Mouse (Mus musculus): ENCODE results near the gene Ntmt1.

GRCm38 (mm10) chr2:30852771-30853313 is 45.2 kb downstream of the Ntmt1 start:
- TF ChIP-seq TAL1 (IDR thresholded peaks at IDR 0.05; ENCODE audit: low read length) = no peak
- TF ChIP-seq GATA1 (IDR thresholded peaks at IDR 0.05; ENCODE audit: low read length) = no peak
